Mouse (Mus musculus) G1E (cell line): Measurements from ENCODE around the gene Prlhr.

Experiments
- CTCF ChIP-seq: IDR thresholded peaks from 2 replicates; pipeline ENCODE4 v1.5.1; 2012; ENCODE audit warnings: low read depth, low read length, inconsistent platforms, mixed read lengths
- GATA1 ChIP-seq: IDR thresholded peaks from 2 replicates; pipeline ENCODE4 v1.6.1; 2012; ENCODE audit warnings: borderline replicate concordance, low read length, inconsistent platforms, mixed read lengths
- POLR2AphosphoS5 ChIP-seq: IDR thresholded peaks from 2 replicates; pipeline ENCODE4 v1.6.1; 2012; ENCODE audit warnings: low read depth, low read length, inconsistent platforms; ENCODE audit not compliant: insufficient replicate concordance
- TAL1 ChIP-seq: conservative IDR thresholded peaks from 2 replicates; pipeline ENCODE4 v1.6.1; 2012; ENCODE audit warnings: low read depth, low read length, inconsistent platforms, mixed read lengths

DNA sequence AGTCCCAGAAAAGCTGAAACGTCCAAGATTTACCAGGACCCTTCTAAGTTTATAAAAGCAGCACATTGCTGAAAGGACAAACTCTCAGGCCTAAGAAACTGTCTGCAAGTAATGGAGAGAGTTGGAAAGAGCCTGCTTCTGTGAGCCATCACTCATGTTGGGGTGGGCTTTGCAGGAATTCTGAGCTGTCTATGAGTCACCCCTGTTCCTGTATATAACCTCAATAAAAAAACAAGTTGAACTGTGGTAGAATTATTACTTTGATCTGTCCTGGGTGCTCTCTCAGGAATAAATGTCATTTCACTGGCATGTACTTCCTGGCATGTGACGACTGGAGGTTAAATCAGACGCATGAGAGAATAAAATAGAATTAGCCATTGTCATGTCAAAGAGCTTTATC lies 27.7 kb upstream of the Prlhr start:
- TF ChIP-seq GATA1 (no peak), CTCF (no peak), POLR2AphosphoS5 (no peak), TAL1 (no peak)
